Comparison of ENCODE assay signal across 8 mouse cellular contexts in genomic region chr11:60776107-60776828, GRCm38 (mm10). TPM values are rescaled to one million over a fixed set of nuclear protein-coding genes. Genes with fewer than 3 reads are reported as not detected.
A peak's percentile ranks its signal among the peaks of the same experiment; 100 is the strongest.
DNase-seq lines count a peak whose midpoint lies in the region; ATAC-seq and TF ChIP-seq lines count a peak whose summit lies in the region.

No protein-coding gene starts in this region.

- TF ChIP-seq CTCF in thymus, adult 2 months (IDR thresholded peaks at IDR 0.05; ENCODE audit: borderline replicate concordance, control insufficient read depth, extremely low read depth, insufficient read depth, low read length, poor library complexity): no peak

- WGBS in thymus, adult 2 months: 4% methylated on average over 17 of the region's 17 CpGs
- 4% methylated on average over 17 of the region's 17 CpGs for WGBS in liver, embryonic 12.5 days (ENCODE audit: insufficient replicate concordance)

- H3K9ac ChIP-seq in liver, embryonic 12.5 days: peak overlapping the region; percentile 82

- DNase-seq in embryo, embryonic 11 days: peak; percentile 5
- no peak for DNase-seq in embryo, embryonic 10.5 days (ENCODE audit: low spot score)
- no peak for DNase-seq in thymus, adult 2 months
- DNase-seq in thymus, postnatal 0 days (ENCODE audit: low spot score): no peak
- DNase-seq in right cerebral cortex, postnatal 10 days (ENCODE audit: low spot score in 2 of 2): no peak
- DNase-seq in adrenal gland, adult 18-20 months (ENCODE audit: low spot score in 2 of 2): no peak
- DNase-seq in adrenal gland, postnatal 25 days: no peak

- H3K27ac ChIP-seq in thymus, adult 2 months (ENCODE audit: control insufficient read depth, insufficient read depth, low read length): peak overlapping the region; percentile 4
- H3K27ac ChIP-seq in liver, embryonic 12.5 days: peak overlapping the region; percentile 91

- H3K4me1 ChIP-seq in thymus, adult 2 months (replicated peaks; ENCODE audit: control insufficient read depth, insufficient read depth, low read length): peaks cover 30% of the 10 kb centered on the region
- H3K4me1 ChIP-seq in liver, embryonic 12.5 days: peaks cover 66% of the 10 kb centered on the region

- TF ChIP-seq POLR2A in thymus, adult 2 months (IDR thresholded peaks at IDR 0.05; ENCODE audit: control insufficient read depth, extremely low read depth, insufficient read depth, low read length, poor library complexity): no peak

- ATAC-seq in liver, embryonic 12.5 days: peak; percentile 26; the same call in 1 of the 2 replicates

- peak overlapping the region; percentile 75 for H3K4me3 ChIP-seq in thymus, adult 2 months (ENCODE audit: control insufficient read depth, insufficient read depth, low read length)
- peak overlapping the region; percentile 84 for H3K4me3 ChIP-seq in liver, embryonic 12.5 days

- H3K4me2 ChIP-seq in liver, embryonic 12.5 days: peak overlapping the region; percentile 91

- no peaks in the 10 kb centered on the region for H3K9me3 ChIP-seq in liver, embryonic 12.5 days (replicated peaks)

- H3K36me3 ChIP-seq in thymus, adult 2 months (ENCODE audit: control insufficient read depth, insufficient read depth, low read length): no peaks in the 10 kb centered on the region
- peaks cover 25% of the 10 kb centered on the region for H3K36me3 ChIP-seq in liver, embryonic 12.5 days

- no peaks in the 10 kb centered on the region for H3K27me3 ChIP-seq in thymus, adult 2 months (ENCODE audit: control insufficient read depth, insufficient read depth, low read length)
- H3K27me3 ChIP-seq in liver, embryonic 12.5 days (replicated peaks): no peaks in the 10 kb centered on the region

RNA-seq across cellular contexts. Expression of gene Top3a, which starts 0.9 kb away (rescaled TPM):
- 17.9 and 19.4 TPM in 2 replicates for polyA plus RNA-seq in thymus, adult 2 months (2012; rRNA removed)
- polyA plus RNA-seq in thymus, postnatal 0 days (2015; fragmentation: Nextera tagmentation; extraction: Ambion mirVana): 13.5 and 14.5 TPM in 2 replicates
- polyA plus RNA-seq in liver, embryonic 12.5 days (2016; fragmentation: Nextera tagmentation; extraction: Ambion mirVana): 10.3 and 10.9 TPM in 2 replicates
- 1 to 10 TPM; 5.9 to 7.7 TPM for total RNA-seq in adrenal gland, adult 18-20 months (2021)
- total RNA-seq in adrenal gland, postnatal 25 days (2021): 13.2 and 13.7 TPM in 2 replicates

RNA-seq across cellular contexts. Expression of gene Smcr8, which starts 1.1 kb away (rescaled TPM):
- polyA plus RNA-seq in thymus, adult 2 months (2012; rRNA removed): 25.5 and 26.4 TPM in 2 replicates
- 4.7 TPM in 2 replicates for polyA plus RNA-seq in thymus, postnatal 0 days (2015; fragmentation: Nextera tagmentation; extraction: Ambion mirVana)
- polyA plus RNA-seq in liver, embryonic 12.5 days (2016; fragmentation: Nextera tagmentation; extraction: Ambion mirVana): 4.2 and 4.3 TPM in 2 replicates
- total RNA-seq in adrenal gland, adult 18-20 months (2021): 10 to 100 TPM; 26.9 to 28.4 TPM
- 27.0 and 27.5 TPM in 2 replicates for total RNA-seq in adrenal gland, postnatal 25 days (2021)

RNA-seq across cellular contexts. Expression of gene Shmt1, which starts 35.2 kb away (rescaled TPM):
- 27.4 and 29.9 TPM in 2 replicates for polyA plus RNA-seq in thymus, adult 2 months (2012; rRNA removed)
- polyA plus RNA-seq in thymus, postnatal 0 days (2015; fragmentation: Nextera tagmentation; extraction: Ambion mirVana): 63.4 and 67.0 TPM in 2 replicates
- polyA plus RNA-seq in liver, embryonic 12.5 days (2016; fragmentation: Nextera tagmentation; extraction: Ambion mirVana): 60.5 and 70.9 TPM in 2 replicates
- 10 to 100 TPM; 21.4 to 81.1 TPM for total RNA-seq in adrenal gland, adult 18-20 months (2021)
- 82.3 and 91.4 TPM in 2 replicates for total RNA-seq in adrenal gland, postnatal 25 days (2021)

RNA-seq across cellular contexts. Expression of gene Mief2, which starts 48.1 kb away (rescaled TPM):
- polyA plus RNA-seq in thymus, adult 2 months (2012; rRNA removed): 26.1 and 26.6 TPM in 2 replicates
- polyA plus RNA-seq in thymus, postnatal 0 days (2015; fragmentation: Nextera tagmentation; extraction: Ambion mirVana): 10.3 and 11.0 TPM in 2 replicates
- polyA plus RNA-seq in liver, embryonic 12.5 days (2016; fragmentation: Nextera tagmentation; extraction: Ambion mirVana): 4.4 and 4.5 TPM in 2 replicates
- total RNA-seq in adrenal gland, adult 18-20 months (2021): 10 to 100 TPM; 27.0 to 32.3 TPM
- 39.8 and 45.0 TPM in 2 replicates for total RNA-seq in adrenal gland, postnatal 25 days (2021)

RNA-seq across cellular contexts. Expression of gene Flii, which starts 49.2 kb away (rescaled TPM):
- 254 and 271 TPM in 2 replicates for polyA plus RNA-seq in thymus, adult 2 months (2012; rRNA removed)
- 72.6 and 78.7 TPM in 2 replicates for polyA plus RNA-seq in thymus, postnatal 0 days (2015; fragmentation: Nextera tagmentation; extraction: Ambion mirVana)
- polyA plus RNA-seq in liver, embryonic 12.5 days (2016; fragmentation: Nextera tagmentation; extraction: Ambion mirVana): 41.7 and 43.1 TPM in 2 replicates
- 100 to 1,000 TPM; 145 to 174 TPM for total RNA-seq in adrenal gland, adult 18-20 months (2021)
- 167 and 175 TPM in 2 replicates for total RNA-seq in adrenal gland, postnatal 25 days (2021)
